Mouse (Mus musculus) G1E (cell line): ENCODE results near the gene Zdhhc21.

Source experiments
- CTCF ChIP-seq: IDR thresholded peaks from 2 replicates; pipeline ENCODE4 v1.5.1; 2012; ENCODE audit warnings: low read depth, low read length, inconsistent platforms, mixed read lengths
- GATA1 ChIP-seq: IDR thresholded peaks from 2 replicates; pipeline ENCODE4 v1.6.1; 2012; ENCODE audit warnings: borderline replicate concordance, low read length, inconsistent platforms, mixed read lengths
- GATA2 ChIP-seq: IDR thresholded peaks from 2 replicates; pipeline ENCODE4 v1.6.1; 2012; ENCODE audit warnings: low read depth, low read length, inconsistent platforms, borderline replicate concordance
- TAL1 ChIP-seq: conservative IDR thresholded peaks from 2 replicates; pipeline ENCODE4 v1.6.1; 2012; ENCODE audit warnings: low read depth, low read length, inconsistent platforms, mixed read lengths

DNA sequence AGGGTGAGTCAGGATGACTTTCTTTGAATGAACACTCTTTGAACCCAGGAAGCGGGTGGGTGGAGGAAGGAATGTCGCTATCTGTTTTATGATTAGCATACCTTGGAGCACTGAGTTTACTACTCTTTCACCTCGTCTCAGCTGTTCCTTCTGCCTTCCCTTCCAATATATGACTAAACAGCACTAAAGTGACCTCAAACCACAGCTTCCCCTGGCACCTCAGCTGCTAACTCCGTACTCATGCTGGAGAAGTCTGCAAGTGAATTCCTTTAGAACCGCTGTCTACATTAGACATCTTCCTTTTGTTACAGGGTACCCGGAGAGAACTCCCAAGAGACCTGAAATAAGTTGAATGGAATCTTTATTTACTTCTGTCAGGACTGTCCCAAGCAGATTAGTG lies 11.2 kb upstream of the Zdhhc21 start:
- TF ChIP-seq CTCF, result no peak
- TF ChIP-seq TAL1, result no peak
- no peak for TF ChIP-seq GATA1
- TF ChIP-seq GATA2, result no peak
